Mouse (Mus musculus): ENCODE measurements at regions not wholly inside any gene's neighbourhood (a gene's known extent, or its start where the extent isn't known, plus 50 kb on each side); places are given as distances from the start of the nearest gene placed in this dataset.

DNA sequence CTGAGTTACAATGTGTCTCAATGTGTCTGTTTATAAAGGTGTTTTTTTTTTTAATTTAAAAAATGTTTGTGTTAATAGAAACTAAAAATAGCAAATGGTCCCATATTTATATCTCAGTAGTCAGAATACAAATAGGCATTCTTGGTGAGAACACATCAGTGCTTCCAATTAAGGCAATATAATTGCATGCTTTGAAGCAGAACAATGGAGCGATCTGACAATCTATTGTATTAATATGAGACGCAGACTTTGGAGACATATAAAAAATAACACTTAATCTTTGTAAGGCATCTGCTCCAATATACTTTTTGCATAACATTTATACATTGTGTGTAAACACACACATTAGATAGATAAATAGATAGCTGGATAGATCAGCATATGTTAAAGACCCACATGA is 439.6 kb downstream of the Adgrl2 start:
- 92% methylated on average over 2 of the region's 2 CpGs for WGBS
- Histone ChIP-seq H3K36me3 (no peaks in the 10 kb centered on the region), H3K9ac (replicated peaks) (no peak overlapping the region), H3K27ac (replicated peaks) (no peak overlapping the region), H3K4me1 (no peaks in the 10 kb centered on the region), H3K4me3 (no peak overlapping the region), H3K4me2 (replicated peaks) (no peak overlapping the region), H3K9me3 (no peaks in the 10 kb centered on the region), H3K27me3 (no peaks in the 10 kb centered on the region)
- no peak for ATAC-seq (ENCODE audit: low FRiP score, low read depth)

DNA sequence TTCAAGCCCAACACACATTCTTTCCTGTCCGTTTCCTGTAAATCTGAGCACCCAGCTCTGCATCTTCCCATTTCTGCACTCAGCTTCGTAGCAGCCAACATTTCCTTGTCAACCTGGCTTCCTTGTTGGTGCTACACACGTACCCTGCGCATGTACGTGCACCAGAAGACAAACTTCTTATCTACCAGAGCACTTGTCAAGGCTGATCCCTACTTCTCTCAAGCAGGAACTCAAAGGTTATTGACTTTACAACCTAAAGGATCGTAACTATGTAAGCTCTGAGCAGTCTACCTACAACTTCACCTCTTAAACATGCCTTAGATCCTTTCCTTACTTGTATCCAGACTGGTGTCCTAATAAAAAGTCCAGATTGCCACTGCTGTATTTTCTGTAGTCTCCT is 445.4 kb downstream of the Adgrl2 start:
- Histone ChIP-seq H3K4me3 (no peak overlapping the region), H3K36me3 (no peaks in the 10 kb centered on the region), H3K27me3 (no peaks in the 10 kb centered on the region), H3K4me1 (no peaks in the 10 kb centered on the region), H3K9me3 (no peaks in the 10 kb centered on the region), H3K4me2 (replicated peaks) (no peak overlapping the region), H3K9ac (replicated peaks) (no peak overlapping the region), H3K27ac (replicated peaks) (no peak overlapping the region)
- ATAC-seq (ENCODE audit: low FRiP score, low read depth) = no peak
- WGBS = 94% methylated on average over 6 of the region's 6 CpGs

DNA sequence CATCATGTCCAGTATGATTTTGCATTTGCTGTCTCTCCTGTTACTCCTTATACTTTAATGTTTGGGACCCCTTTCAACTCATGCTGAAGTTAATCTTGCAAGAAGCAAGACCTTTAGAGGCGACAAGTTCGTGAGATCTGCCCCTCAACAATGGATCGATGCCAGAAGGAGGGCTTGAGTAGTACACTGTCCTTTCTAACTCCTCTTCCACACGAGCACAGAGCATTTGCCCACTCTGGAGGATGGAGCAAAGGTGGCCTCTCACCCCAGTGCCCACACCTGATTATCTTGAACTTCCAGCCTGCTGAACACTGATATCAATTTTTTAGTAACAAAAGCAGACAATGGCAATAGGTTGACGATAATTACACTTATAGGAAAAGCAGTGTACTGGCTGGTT is 448.1 kb downstream of the Adgrl2 start:
- Histone ChIP-seq H3K9ac (replicated peaks) (no peak overlapping the region), H3K4me3 (no peak overlapping the region), H3K27ac (replicated peaks) (no peak overlapping the region), H3K4me1 (peaks cover 8% of the 10 kb centered on the region; the same call in 1 of the 2 replicates), H3K9me3 (no peaks in the 10 kb centered on the region), H3K4me2 (replicated peaks) (no peak overlapping the region), H3K27me3 (no peaks in the 10 kb centered on the region), H3K36me3 (no peaks in the 10 kb centered on the region)
- no peak for ATAC-seq (ENCODE audit: low FRiP score, low read depth)
- 86% methylated on average over 5 of the region's 5 CpGs for WGBS

GRCm38 (mm10) chr3:148537669-148538271 is 452.6 kb downstream of the Adgrl2 start:
- Histone ChIP-seq H3K4me3 (no peak overlapping the region), H3K36me3 (no peaks in the 10 kb centered on the region), H3K9me3 (no peaks in the 10 kb centered on the region), H3K4me1 (peaks cover 9% of the 10 kb centered on the region; the same call in 1 of the 2 replicates), H3K27ac (replicated peaks) (no peak overlapping the region), H3K9ac (replicated peaks) (no peak overlapping the region), H3K27me3 (no peaks in the 10 kb centered on the region), H3K4me2 (replicated peaks) (no peak overlapping the region)
- WGBS = 15% methylated on average over 4 of the region's 4 CpGs
- ATAC-seq (ENCODE audit: low FRiP score, low read depth) = peak; percentile 82

DNA sequence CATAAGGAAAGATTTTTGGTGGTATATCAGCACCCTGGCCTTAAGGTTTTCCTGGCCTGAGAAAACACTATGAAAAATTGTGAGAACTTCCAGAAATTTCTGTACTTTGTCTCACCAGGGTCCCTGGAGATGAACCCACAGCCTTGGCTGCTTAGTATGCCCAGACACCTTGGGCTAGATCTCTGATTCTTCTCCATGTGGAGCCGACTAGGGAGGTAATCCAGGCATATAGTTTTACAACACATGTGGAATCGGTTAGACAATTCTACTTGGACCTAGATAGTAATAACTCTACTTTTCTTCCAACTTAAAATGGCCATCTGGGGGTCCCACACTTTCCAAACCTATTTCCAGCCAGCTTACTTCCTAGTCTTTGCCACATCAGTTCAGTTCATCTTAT is 460.5 kb downstream of the Adgrl2 start:
- Histone ChIP-seq H3K36me3 (no peaks in the 10 kb centered on the region), H3K9me3 (no peaks in the 10 kb centered on the region), H3K4me1 (no peaks in the 10 kb centered on the region), H3K9ac (replicated peaks) (no peak overlapping the region), H3K4me3 (no peak overlapping the region), H3K27ac (replicated peaks) (no peak overlapping the region), H3K4me2 (replicated peaks) (no peak overlapping the region), H3K27me3 (no peaks in the 10 kb centered on the region)
- no peak for ATAC-seq (ENCODE audit: low FRiP score, low read depth)
- WGBS = 85% methylated on average over 2 of the region's 2 CpGs

DNA sequence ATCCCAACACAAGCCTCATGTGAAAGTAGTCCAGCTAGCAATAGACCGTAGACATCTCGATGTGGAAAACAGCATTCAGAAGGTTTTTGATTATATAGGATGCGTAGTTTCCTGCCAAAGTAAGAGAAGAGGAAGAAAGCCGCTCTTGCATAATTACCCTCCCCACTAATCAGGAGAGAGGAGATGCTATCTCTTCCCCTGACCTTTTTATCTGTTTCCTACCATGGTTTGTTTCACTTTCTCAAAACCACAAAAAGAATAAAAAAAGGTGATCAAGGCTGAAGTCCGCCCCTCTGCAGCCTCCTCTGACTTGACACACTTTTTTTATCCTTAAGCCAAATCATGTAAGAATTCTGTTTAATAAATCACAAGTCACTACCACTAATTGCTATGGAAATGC is 480.0 kb downstream of the Adgrl2 start:
- H3K27me3 ChIP-seq = no peaks in the 10 kb centered on the region
- no peaks in the 10 kb centered on the region for H3K36me3 ChIP-seq
- no peak overlapping the region for H3K27ac ChIP-seq (replicated peaks)
- no peak overlapping the region for H3K4me2 ChIP-seq (replicated peaks)
- ATAC-seq (ENCODE audit: low FRiP score, low read depth) = no peak
- no peaks in the 10 kb centered on the region for H3K9me3 ChIP-seq
- WGBS = 91% methylated on average over 5 of the region's 5 CpGs
- H3K4me1 ChIP-seq = no peaks in the 10 kb centered on the region
- no peak overlapping the region for H3K9ac ChIP-seq (replicated peaks)
- no peak overlapping the region for H3K4me3 ChIP-seq

DNA sequence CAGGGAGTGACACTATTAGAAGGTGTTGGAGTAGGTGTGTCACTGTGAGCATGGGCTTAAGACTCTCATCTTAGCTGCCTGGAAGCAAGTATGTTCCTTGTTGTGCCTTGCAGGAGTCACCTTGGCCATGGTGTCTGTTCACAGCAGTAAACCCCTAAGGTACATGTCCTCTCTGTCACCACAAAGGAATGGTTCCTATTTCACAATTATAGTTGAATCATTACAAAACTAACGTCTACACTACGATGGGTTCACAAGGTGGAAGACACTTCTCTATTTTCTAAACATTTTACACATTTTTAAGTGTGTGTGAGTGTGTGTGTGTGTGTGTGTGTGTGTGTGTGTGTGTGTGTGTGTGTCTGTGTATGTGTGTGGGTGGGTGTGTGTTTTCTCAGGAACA is 485.4 kb downstream of the Adgrl2 start:
- Histone ChIP-seq H3K9me3 (no peaks in the 10 kb centered on the region), H3K4me2 (replicated peaks) (no peak overlapping the region), H3K4me1 (no peaks in the 10 kb centered on the region), H3K36me3 (no peaks in the 10 kb centered on the region), H3K27me3 (no peaks in the 10 kb centered on the region), H3K9ac (replicated peaks) (no peak overlapping the region), H3K27ac (replicated peaks) (no peak overlapping the region), H3K4me3 (no peak overlapping the region)
- 88% methylated on average over 2 of the region's 2 CpGs for WGBS
- no peak for ATAC-seq (ENCODE audit: low FRiP score, low read depth)

GRCm38 (mm10) chr3:148503432-148503831 is 486.9 kb downstream of the Adgrl2 start:
- ATAC-seq (ENCODE audit: low FRiP score, low read depth) = no peak

DNA sequence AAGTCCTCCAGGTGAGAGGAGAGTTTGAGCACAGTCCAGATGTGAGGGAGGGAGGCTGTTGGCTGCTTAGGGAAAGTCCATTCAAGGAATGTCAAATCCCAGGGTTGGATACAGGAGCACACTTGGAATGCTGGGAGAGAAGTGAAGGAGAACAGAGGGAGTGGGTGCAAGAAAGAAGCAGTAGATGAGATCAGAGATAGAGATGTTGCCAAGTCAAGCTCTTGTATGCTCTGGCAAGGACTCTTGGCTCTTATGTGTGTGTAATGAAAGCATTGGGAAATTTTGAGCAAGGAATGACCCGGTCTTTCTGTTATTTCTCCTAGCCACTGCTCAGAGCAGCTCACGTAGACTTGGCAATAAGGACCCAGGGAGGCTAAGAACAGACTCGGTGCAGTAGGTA is 488.6 kb downstream of the Adgrl2 start:
- Histone ChIP-seq H3K27ac (replicated peaks) (no peak overlapping the region), H3K4me1 (no peaks in the 10 kb centered on the region), H3K9ac (replicated peaks) (no peak overlapping the region), H3K4me3 (no peak overlapping the region), H3K27me3 (no peaks in the 10 kb centered on the region), H3K36me3 (no peaks in the 10 kb centered on the region), H3K9me3 (no peaks in the 10 kb centered on the region), H3K4me2 (replicated peaks) (no peak overlapping the region)
- no peak for ATAC-seq (ENCODE audit: low FRiP score, low read depth)
- 92% methylated on average over 3 of the region's 3 CpGs for WGBS

More at GRCm38 (mm10) chr3:148503432-148503831, 486.9 kb downstream of the Adgrl2 start:
- Histone ChIP-seq H3K27me3 (no peaks in the 10 kb centered on the region), H3K4me2 (replicated peaks) (no peak overlapping the region), H3K4me1 (no peaks in the 10 kb centered on the region), H3K9ac (replicated peaks) (no peak overlapping the region), H3K9me3 (no peaks in the 10 kb centered on the region), H3K36me3 (no peaks in the 10 kb centered on the region), H3K27ac (replicated peaks) (no peak overlapping the region), H3K4me3 (no peak overlapping the region)
- WGBS = 82% methylated on average over 1 of the region's 1 CpGs

- H3K27ac ChIP-seq (replicated peaks) = no peak overlapping the region
- no peaks in the 10 kb centered on the region for H3K36me3 ChIP-seq
- H3K9me3 ChIP-seq = no peaks in the 10 kb centered on the region
- 82% methylated on average over 5 of the region's 5 CpGs for WGBS
- ATAC-seq (ENCODE audit: low FRiP score, low read depth) = no peak
- no peaks in the 10 kb centered on the region for H3K4me1 ChIP-seq
- H3K9ac ChIP-seq (replicated peaks) = no peak overlapping the region
- H3K27me3 ChIP-seq = no peaks in the 10 kb centered on the region
- no peak overlapping the region for H3K4me2 ChIP-seq (replicated peaks)
- no peak overlapping the region for H3K4me3 ChIP-seq
Measured at GRCm38 (mm10) chr3:148496672-148497071, 493.7 kb downstream of the Adgrl2 start.

GRCm38 (mm10) chr3:148491287-148491686 is 499.1 kb downstream of the Adgrl2 start:
- WGBS = 84% methylated on average over 3 of the region's 3 CpGs
- no peak overlapping the region for H3K4me2 ChIP-seq (replicated peaks)
- no peak for ATAC-seq (ENCODE audit: low FRiP score, low read depth)

GRCm38 (mm10) chr3:148489201-148489600 is 501.2 kb downstream of the Adgrl2 start:
- H3K27me3 ChIP-seq = no peaks in the 10 kb centered on the region
- H3K9ac ChIP-seq (replicated peaks) = no peak overlapping the region
- WGBS = 87% methylated on average over 4 of the region's 4 CpGs
- H3K27ac ChIP-seq (replicated peaks) = no peak overlapping the region
- no peak overlapping the region for H3K4me2 ChIP-seq (replicated peaks)
- H3K4me3 ChIP-seq = no peak overlapping the region
- H3K9me3 ChIP-seq = no peaks in the 10 kb centered on the region
- no peak for ATAC-seq (ENCODE audit: low FRiP score, low read depth)
- peaks cover 3% of the 10 kb centered on the region; the same call in 1 of the 2 replicates for H3K4me1 ChIP-seq
- no peaks in the 10 kb centered on the region for H3K36me3 ChIP-seq

More at GRCm38 (mm10) chr3:148491287-148491686, 499.1 kb downstream of the Adgrl2 start:
- Histone ChIP-seq H3K27ac (replicated peaks) (no peak overlapping the region), H3K27me3 (no peaks in the 10 kb centered on the region), H3K9ac (replicated peaks) (no peak overlapping the region), H3K36me3 (no peaks in the 10 kb centered on the region), H3K4me1 (peaks cover 3% of the 10 kb centered on the region; the same call in 1 of the 2 replicates), H3K4me3 (no peak overlapping the region), H3K9me3 (no peaks in the 10 kb centered on the region)

GRCm38 (mm10) chr3:148487949-148488348 is 502.4 kb downstream of the Adgrl2 start:
- Histone ChIP-seq H3K36me3 (no peaks in the 10 kb centered on the region), H3K4me3 (no peak overlapping the region), H3K27me3 (no peaks in the 10 kb centered on the region), H3K4me2 (replicated peaks) (no peak overlapping the region), H3K9me3 (no peaks in the 10 kb centered on the region), H3K4me1 (peaks cover 3% of the 10 kb centered on the region; the same call in 1 of the 2 replicates), H3K27ac (replicated peaks) (no peak overlapping the region), H3K9ac (replicated peaks) (no peak overlapping the region)
- ATAC-seq (ENCODE audit: low FRiP score, low read depth) = no peak
- 89% methylated on average over 5 of the region's 5 CpGs for WGBS
